Mouse (Mus musculus): Measurements from ENCODE around the gene Fscn2.
"Not testable (repeated sequence)": the region's sequence is repeated elsewhere in the genome, so short reads cannot be mapped to it uniquely, and the experiment has no call there.

Fscn2 gene

GRCm38 (mm10) chr11:120405867-120406266 lies 44.5 kb downstream of the Fscn2 start:
- DNase-seq (ENCODE audit: low spot score), result no peak

- no peak for DNase-seq (ENCODE audit: low spot score)
Measured at GRCm38 (mm10) chr11:120406445-120406844, 45.1 kb downstream of the Fscn2 start.

- DNase-seq (ENCODE audit: low spot score), result not testable (repeated sequence)
Measured at GRCm38 (mm10) chr11:120413621-120414020, 52.3 kb downstream of the Fscn2 start.

All from layer of hippocampus, adult 11-12 months (tissue).